Comparison of ENCODE assay signal across 8 mouse cellular contexts in genomic region chr9:106417841-106418625, GRCm38 (mm10). TPM values are rescaled to one million over a fixed set of nuclear protein-coding genes. Genes with fewer than 3 reads are reported as not detected.
DNase-seq lines count a peak whose midpoint lies in the region; ATAC-seq and TF ChIP-seq lines count a peak whose summit lies in the region.

No protein-coding gene starts in this region.

- peak overlapping the region; percentile 35; the same call in 1 of the 2 replicates for H3K27ac ChIP-seq in hindbrain, embryonic 13.5 days
- H3K27ac ChIP-seq in lung, postnatal 0 days (ENCODE audit: low read length) = no peak overlapping the region

- TF ChIP-seq CTCF in lung, postnatal 0 days (IDR thresholded peaks at IDR 0.05) = peak; percentile 56

- no peak for TF ChIP-seq EP300 in lung, postnatal 0 days (IDR thresholded peaks at IDR 0.05)

- H3K4me3 ChIP-seq in hindbrain, embryonic 13.5 days = peak overlapping the region; percentile 27
- peak overlapping the region; percentile 21 for H3K4me3 ChIP-seq in lung, postnatal 0 days (ENCODE audit: low read depth, low read length)

- 0 out of 2 replicates have a peak, but pooled peaks cover 7% of the 10 kb centered on the region for H3K27me3 ChIP-seq in hindbrain, embryonic 13.5 days
- H3K27me3 ChIP-seq in lung, postnatal 0 days (replicated peaks; ENCODE audit: insufficient read depth, low read length) = no peaks in the 10 kb centered on the region

- DNase-seq in MEL-GATA-1-ER (ENCODE audit: extremely low read depth, low read depth) = peak; percentile 30
- DNase-seq in cerebellum, postnatal 14 days = peak; percentile 90 to 92
- DNase-seq in frontal cortex, postnatal 36 days (ENCODE audit: low spot score in 2 of 2) = peak; percentile 95 to 97
- peak; percentile 78 to 80 for DNase-seq in layer of hippocampus, postnatal 25 days (ENCODE audit: extremely low spot score in 1 of 2, low spot score in 1 of 2)
- DNase-seq in lung, postnatal 0 days (ENCODE audit: low spot score) = peak; percentile 85
- DNase-seq in retina, embryonic 14.5 days (ENCODE audit: low spot score) = peak; percentile 68

- peak overlapping the region; percentile 60 for H3K4me2 ChIP-seq in hindbrain, embryonic 13.5 days
- H3K4me2 ChIP-seq in lung, postnatal 0 days (replicated peaks; ENCODE audit: low read depth, low read length) = peak overlapping the region; percentile 53

- no peaks in the 10 kb centered on the region for H3K9me3 ChIP-seq in hindbrain, embryonic 13.5 days
- H3K9me3 ChIP-seq in lung, postnatal 0 days (ENCODE audit: low read length) = no peaks in the 10 kb centered on the region

- peak; percentile 41; the same call in 1 of the 2 replicates for ATAC-seq in hindbrain, embryonic 13.5 days (ENCODE audit: low FRiP score)
- ATAC-seq in lung, postnatal 0 days = peak; percentile 61
- no peak for ATAC-seq in erythroblast, adult 5-6 weeks (replicated peaks; ENCODE audit: low FRiP score, poor library complexity, severe bottlenecking)

- WGBS in hindbrain, embryonic 13.5 days = 16% methylated on average over 29 of the region's 29 CpGs
- 15% methylated on average over 29 of the region's 29 CpGs for WGBS in lung, postnatal 0 days

- H3K9ac ChIP-seq in hindbrain, embryonic 13.5 days = peak overlapping the region; percentile 67
- no peak overlapping the region for H3K9ac ChIP-seq in lung, postnatal 0 days (replicated peaks; ENCODE audit: low read depth)

- no peaks in the 10 kb centered on the region for H3K36me3 ChIP-seq in hindbrain, embryonic 13.5 days
- no peaks in the 10 kb centered on the region for H3K36me3 ChIP-seq in lung, postnatal 0 days (ENCODE audit: insufficient read depth, low read length)

- peaks cover 40% of the 10 kb centered on the region for H3K4me1 ChIP-seq in hindbrain, embryonic 13.5 days (replicated peaks)
- peaks cover 13% of the 10 kb centered on the region; the same call in 1 of the 2 replicates for H3K4me1 ChIP-seq in lung, postnatal 0 days (ENCODE audit: insufficient read depth, low read depth, low read length)

RNA-seq across cellular contexts. Expression of gene Rpl29, which starts 11.2 kb away (rescaled TPM):
- polyA plus RNA-seq in hindbrain, embryonic 13.5 days (2015; fragmentation: Nextera tagmentation; extraction: Ambion mirVana) = 704 TPM in 2 replicates
- 100 to 1,000 TPM; 262 to 288 TPM for total RNA-seq in layer of hippocampus, postnatal 25 days (2021)
- 656 and 737 TPM in 2 replicates for polyA plus RNA-seq in lung, postnatal 0 days (2015; fragmentation: Nextera tagmentation; extraction: Ambion mirVana)
- 553 and 845 TPM in 2 replicates for total RNA-seq in erythroblast, adult 5-6 weeks (2015; ENCODE audit: low replicate concordance)
- 192 and 282 TPM in 2 replicates for total RNA-seq in erythroblast, adult 5-6 weeks (2017; ENCODE audit: low replicate concordance)

RNA-seq across cellular contexts. Expression of gene Acy1, which starts 20.1 kb away (rescaled TPM):
- 25.1 and 28.6 TPM in 2 replicates for polyA plus RNA-seq in hindbrain, embryonic 13.5 days (2015; fragmentation: Nextera tagmentation; extraction: Ambion mirVana)
- 10 to 100 TPM; 12.6 to 13.1 TPM for total RNA-seq in layer of hippocampus, postnatal 25 days (2021)
- 8.5 and 12.5 TPM in 2 replicates for polyA plus RNA-seq in lung, postnatal 0 days (2015; fragmentation: Nextera tagmentation; extraction: Ambion mirVana)
- 0.77 and 4.2 TPM in 2 replicates for total RNA-seq in erythroblast, adult 5-6 weeks (2015; ENCODE audit: low replicate concordance)
- total RNA-seq in erythroblast, adult 5-6 weeks (2017; ENCODE audit: low replicate concordance) = 4.5 and 7.4 TPM in 2 replicates

RNA-seq across cellular contexts. Expression of gene Abhd14b, which starts 29.2 kb away (rescaled TPM):
- polyA plus RNA-seq in hindbrain, embryonic 13.5 days (2015; fragmentation: Nextera tagmentation; extraction: Ambion mirVana) = 6.9 and 7.3 TPM in 2 replicates
- 10 to 100 TPM in 1 of 2 experiments, 1 to 10 TPM in 1; 9.9 to 12.6 TPM for total RNA-seq in layer of hippocampus, postnatal 25 days (2021)
- 31.1 and 36.8 TPM in 2 replicates for polyA plus RNA-seq in lung, postnatal 0 days (2015; fragmentation: Nextera tagmentation; extraction: Ambion mirVana)
- total RNA-seq in erythroblast, adult 5-6 weeks (2015; ENCODE audit: low replicate concordance) = 2.5 TPM in 1 of 2 replicates, not detected in the other
- total RNA-seq in erythroblast, adult 5-6 weeks (2017; ENCODE audit: low replicate concordance) = 0.26 TPM in 1 of 2 replicates, not detected in the other

RNA-seq across cellular contexts. Expression of gene Abhd14a, which starts 29.4 kb away (rescaled TPM):
- polyA plus RNA-seq in hindbrain, embryonic 13.5 days (2015; fragmentation: Nextera tagmentation; extraction: Ambion mirVana) = 51.7 and 52.7 TPM in 2 replicates
- 10 to 100 TPM; 38.2 to 41.5 TPM for total RNA-seq in layer of hippocampus, postnatal 25 days (2021)
- 21.7 and 26.9 TPM in 2 replicates for polyA plus RNA-seq in lung, postnatal 0 days (2015; fragmentation: Nextera tagmentation; extraction: Ambion mirVana)
- total RNA-seq in erythroblast, adult 5-6 weeks (2015; ENCODE audit: low replicate concordance) = 0.77 and 7.3 TPM in 2 replicates
- total RNA-seq in erythroblast, adult 5-6 weeks (2017; ENCODE audit: low replicate concordance) = 0.84 and 3.2 TPM in 2 replicates

RNA-seq across cellular contexts. Expression of gene Pcbp4, which starts 35.1 kb away (rescaled TPM):
- polyA plus RNA-seq in hindbrain, embryonic 13.5 days (2015; fragmentation: Nextera tagmentation; extraction: Ambion mirVana) = 248 and 259 TPM in 2 replicates
- total RNA-seq in layer of hippocampus, postnatal 25 days (2021) = 100 to 1,000 TPM; 178 to 202 TPM
- polyA plus RNA-seq in lung, postnatal 0 days (2015; fragmentation: Nextera tagmentation; extraction: Ambion mirVana) = 29.4 and 30.6 TPM in 2 replicates
- not detected in 2 replicates for total RNA-seq in erythroblast, adult 5-6 weeks (2015; ENCODE audit: low replicate concordance)
- total RNA-seq in erythroblast, adult 5-6 weeks (2017; ENCODE audit: low replicate concordance) = not detected in 2 replicates

Comparison
In these comparisons a context has a peak if more than half of its experiments do, and no peak if none do; other contexts are left out.
1. DNase-seq: peak in every context shown above with its lines; median percentile 96 in frontal cortex, postnatal 36 days; 91 in cerebellum, postnatal 14 days; 85 in lung, postnatal 0 days; 79 in layer of hippocampus, postnatal 25 days; 68 in retina, embryonic 14.5 days; 30 in MEL-GATA-1-ER.